Mouse (Mus musculus) forebrain, embryonic 14.5 days (tissue): Measurements from ENCODE around the gene Ptprd. TPM values are rescaled to one million over a fixed set of nuclear protein-coding genes. Genes with fewer than 3 reads are reported as not detected.
"Not testable (repeated sequence)": the region's sequence is repeated elsewhere in the genome, so short reads cannot be mapped to it uniquely, and the experiment has no call there.

Experiments used
- ATAC-seq: fragments of 200-750 bp; cut with Nextera tagmentation; 2 replicates; pipeline ENCODE4 v1.8.0; 2017; ENCODE audit warnings: mild to moderate bottlenecking, moderate library complexity
- DNase-seq: peaks from one replicate; pipeline ENCODE4 v3.0.0-alpha.2; 2015; ENCODE audit warnings: low spot score
- H3K27ac ChIP-seq: fragments of 300-500 bp; sonication (generic); 2 replicates; pipeline ENCODE4 v1.5.1; 2014; ENCODE audit warnings: low read depth, mild to moderate bottlenecking, control low read depth, low read length, moderate library complexity
- H3K27me3 ChIP-seq: fragments of 300-500 bp; sonication (generic); replicated peaks from 2 replicates; pipeline ENCODE4 v1.6.1; 2014; ENCODE audit warnings: low read length, control low read depth, mixed read lengths; ENCODE audit not compliant: control insufficient read depth, insufficient read depth
- H3K36me3 ChIP-seq: fragments of 300-500 bp; sonication (generic); 2 replicates; pipeline ENCODE4 v1.6.1; 2014; ENCODE audit warnings: low read length, control low read depth; ENCODE audit not compliant: control insufficient read depth, insufficient read depth
- H3K4me1 ChIP-seq: fragments of 300-500 bp; sonication (generic); 2 replicates; pipeline ENCODE4 v1.6.1; 2014; ENCODE audit warnings: antibody characterized with exemption, low read length, control low read depth; ENCODE audit not compliant: control insufficient read depth, insufficient read depth
- H3K4me2 ChIP-seq: fragments of 300-500 bp; sonication (generic); 2 replicates; pipeline ENCODE4 v1.6.1; 2014; ENCODE audit warnings: mild to moderate bottlenecking, control low read depth, low read length
- H3K4me3 ChIP-seq: fragments of 300-500 bp; sonication (generic); 2 replicates; pipeline ENCODE4 v1.5.1; 2014; ENCODE audit warnings: low read depth, low read length, control low read depth
- H3K9ac ChIP-seq: fragments of 300-500 bp; sonication (generic); 2 replicates; pipeline ENCODE4 v1.6.1; 2014; ENCODE audit warnings: mild to moderate bottlenecking, low read length, control low read depth, moderate library complexity
- H3K9me3 ChIP-seq: fragments of 300-500 bp; sonication (generic); replicated peaks from 2 replicates; pipeline ENCODE4 v1.6.1; 2016; ENCODE audit warnings: low read length, control low read depth, mixed read lengths; ENCODE audit not compliant: control insufficient read depth
- WGBS: fragments of 180-500 bp; shearing (Covaris S2); extraction: QIAGEN DNeasy Blood & Tissue Kit; methylation state at CpG from one replicate; pipeline ENCODE4 v1.1.7; 2014; 5-methylcytosine and 5-hydroxymethylcytosine counted together
- polyA plus RNA-seq: library from polyadenylated mRNA; unstranded; fragments of >200 nt; fragmentation: Nextera tagmentation; extraction: Ambion mirVana; gene quantifications from 2 replicates; pipeline ENCODE4 v1.2.1, GENCODE M21; 2014

Ptprd gene
- polyA plus RNA-seq, 1 experiment from 2014 or later, result 43.3 TPM

DNA sequence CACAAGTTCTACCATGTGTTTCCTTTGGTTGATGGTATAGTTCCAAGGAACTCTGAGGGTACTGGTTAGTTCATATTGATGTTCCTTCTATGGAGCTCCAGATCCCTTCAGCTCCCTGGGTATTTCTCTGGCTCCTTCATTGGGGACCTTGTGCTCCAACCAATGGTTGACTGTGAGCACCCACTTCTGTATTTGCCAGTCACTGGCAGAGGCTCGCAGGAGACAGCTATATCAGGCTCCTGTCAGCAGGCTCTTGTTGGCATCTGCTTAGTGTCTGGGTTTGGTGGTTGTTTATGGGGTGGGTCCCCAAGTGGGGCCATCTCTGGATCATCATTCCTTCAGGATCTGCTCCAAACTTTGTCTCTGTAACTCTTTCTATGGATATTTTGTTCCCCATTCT is 414.4 kb downstream of the Ptprd start:
- not testable (repeated sequence) for DNase-seq, H3K4me2 ChIP-seq, H3K9ac ChIP-seq, ATAC-seq, H3K27ac ChIP-seq, H3K27me3 ChIP-seq, H3K4me1 ChIP-seq, H3K36me3 ChIP-seq, H3K9me3 ChIP-seq, H3K4me3 ChIP-seq
- 92% methylated on average over 1 of the region's 1 CpGs for WGBS

DNA sequence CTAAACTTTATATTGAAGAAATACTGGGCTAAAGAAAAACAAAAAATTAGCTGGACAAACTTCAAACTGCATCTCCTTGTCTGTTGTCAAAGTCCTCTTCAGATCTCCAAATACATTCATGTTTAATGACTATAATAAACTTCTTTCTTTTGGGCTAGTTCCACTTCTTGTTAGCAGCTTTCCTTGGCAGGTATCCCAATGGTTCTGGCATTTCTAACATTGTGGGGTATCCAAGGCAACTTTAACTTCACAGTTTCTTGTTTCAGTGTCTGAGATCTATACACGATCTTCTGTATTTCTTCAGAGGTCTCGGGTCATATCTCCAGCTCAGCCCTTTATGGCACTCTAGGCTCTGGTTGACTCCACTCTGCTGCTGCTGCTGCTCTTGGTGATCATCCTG is 434.5 kb downstream of the Ptprd start:
- Histone ChIP-seq H3K4me2 (no peak overlapping the region), H3K4me3 (no peak overlapping the region), H3K27me3 (no peaks in the 10 kb centered on the region), H3K36me3 (no peaks in the 10 kb centered on the region), H3K9ac (no peak overlapping the region), H3K9me3 (no peaks in the 10 kb centered on the region), H3K4me1 (no peaks in the 10 kb centered on the region), H3K27ac (no peak overlapping the region)
- WGBS, result 63% methylated on average over 2 of the region's 2 CpGs
- DNase-seq (peak; percentile 42), ATAC-seq (no peak)

DNA sequence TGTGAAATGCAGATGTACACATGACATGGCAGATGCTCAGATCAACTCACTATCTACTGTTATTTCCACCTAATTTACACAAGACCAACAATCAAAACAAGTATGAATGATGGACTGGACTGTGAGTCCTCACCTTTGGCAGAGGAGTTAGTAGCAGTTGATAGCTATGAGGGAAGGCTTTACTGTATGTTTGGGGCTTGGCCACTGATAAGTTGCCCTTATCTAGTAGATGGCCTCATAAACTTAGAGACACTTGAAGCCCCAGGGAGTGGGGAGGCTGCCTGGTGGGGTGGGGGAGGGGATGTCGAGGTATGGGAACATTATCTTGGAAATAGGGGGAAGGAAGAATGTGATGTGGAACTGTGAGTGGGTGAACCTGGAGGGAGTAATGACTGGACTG is 448.0 kb downstream of the Ptprd start:
- DNase-seq (no peak), ATAC-seq (no peak)
- no peak overlapping the region for H3K27ac ChIP-seq
- no peaks in the 10 kb centered on the region for H3K9me3 ChIP-seq
- no peak overlapping the region for H3K9ac ChIP-seq
- no peak overlapping the region for H3K4me3 ChIP-seq
- no peak overlapping the region for H3K4me2 ChIP-seq
- 75% methylated on average over 1 of the region's 1 CpGs for WGBS
- no peaks in the 10 kb centered on the region for H3K4me1 ChIP-seq
- no peaks in the 10 kb centered on the region for H3K36me3 ChIP-seq
- H3K27me3 ChIP-seq, result no peaks in the 10 kb centered on the region

DNA sequence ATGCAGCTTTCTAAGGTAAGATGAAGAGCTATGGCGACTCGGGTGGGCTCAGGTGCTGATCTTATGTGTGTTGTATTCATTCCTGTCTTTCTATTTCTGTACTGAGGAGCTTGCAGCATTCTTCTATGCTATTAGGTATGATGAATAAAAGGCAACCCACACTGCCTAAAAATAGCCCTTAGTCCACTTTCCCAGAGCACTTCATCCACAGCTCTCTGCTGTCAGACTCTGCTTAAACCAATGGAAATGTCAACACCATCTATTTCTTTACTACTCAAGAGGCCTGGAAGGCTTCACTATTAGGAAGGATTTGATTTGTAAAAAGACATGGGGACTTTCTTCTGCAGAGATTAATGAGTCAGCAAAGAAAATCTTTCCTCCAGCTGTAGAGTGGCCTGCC is 468.4 kb downstream of the Ptprd start:
- H3K36me3 ChIP-seq, result no peaks in the 10 kb centered on the region
- H3K4me2 ChIP-seq, result no peak overlapping the region
- H3K9ac ChIP-seq, result no peak overlapping the region
- H3K27ac ChIP-seq, result no peak overlapping the region
- no peaks in the 10 kb centered on the region for H3K4me1 ChIP-seq
- H3K4me3 ChIP-seq, result no peak overlapping the region
- ATAC-seq (no peak), DNase-seq (no peak)
- no peaks in the 10 kb centered on the region for H3K27me3 ChIP-seq
- H3K9me3 ChIP-seq, result no peaks in the 10 kb centered on the region
- 89% methylated on average over 2 of the region's 2 CpGs for WGBS

DNA sequence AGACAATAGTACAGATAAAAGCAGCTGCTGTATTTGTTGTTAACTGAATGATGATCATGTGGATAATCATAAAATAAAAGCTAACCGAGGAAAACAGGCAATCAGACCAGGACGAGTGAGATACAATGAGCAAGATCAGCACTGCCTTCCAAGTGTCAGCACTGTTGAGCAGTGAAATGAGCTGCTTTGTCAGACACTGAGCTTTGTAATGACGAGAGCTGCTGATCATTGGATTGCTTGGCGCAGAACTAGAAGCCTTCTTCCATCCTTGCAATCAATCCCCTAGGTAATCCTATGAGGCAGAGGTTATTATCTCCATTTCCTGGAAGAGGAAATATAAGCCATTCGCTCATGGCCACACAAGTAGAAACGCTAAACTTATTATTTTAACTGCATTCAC is 489.9 kb downstream of the Ptprd start:
- Histone ChIP-seq H3K9ac (no peak overlapping the region), H3K4me2 (no peak overlapping the region), H3K36me3 (no peaks in the 10 kb centered on the region), H3K4me1 (no peaks in the 10 kb centered on the region), H3K27me3 (no peaks in the 10 kb centered on the region), H3K4me3 (no peak overlapping the region), H3K27ac (no peak overlapping the region), H3K9me3 (no peaks in the 10 kb centered on the region)
- DNase-seq, result no peak
- WGBS, result 72% methylated on average over 6 of the region's 6 CpGs
- no peak for ATAC-seq

DNA sequence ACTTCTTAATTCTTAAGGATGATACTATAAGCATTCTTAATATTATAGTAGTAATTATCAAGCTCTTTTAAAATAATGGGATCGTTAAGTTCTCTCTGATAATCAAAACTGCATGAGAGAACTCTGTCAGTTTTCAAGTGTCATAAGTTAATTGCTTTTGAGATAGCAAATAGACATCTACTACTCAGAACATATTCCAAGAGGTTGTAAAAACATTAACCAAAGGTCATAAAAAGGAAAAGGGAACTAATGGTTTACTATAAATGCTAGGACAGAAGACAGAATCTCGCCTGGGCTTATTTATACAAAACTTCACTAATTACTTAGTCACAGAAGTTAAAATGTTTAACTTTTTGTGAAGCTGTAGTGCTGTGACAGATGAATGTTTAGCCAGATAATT is 494.0 kb downstream of the Ptprd start:
- no peaks in the 10 kb centered on the region for H3K36me3 ChIP-seq

DNA sequence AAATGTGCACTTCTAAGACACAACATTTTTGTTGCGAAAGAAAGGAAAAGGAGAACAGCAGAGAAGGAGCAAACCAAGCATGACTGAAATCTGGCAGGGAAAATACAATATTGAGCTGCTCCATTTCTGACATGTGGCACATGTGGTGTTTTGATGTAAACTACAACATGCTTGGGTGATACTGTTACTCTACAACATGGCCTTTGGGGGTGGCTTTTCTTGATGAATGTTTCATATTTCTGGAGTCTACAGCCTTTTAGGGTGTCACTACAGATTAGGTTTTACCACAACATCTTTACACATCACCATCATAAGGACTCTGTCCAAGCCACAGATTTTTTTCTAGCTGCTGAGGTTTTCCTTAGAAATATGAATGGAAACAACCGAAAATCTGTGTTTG is 501.5 kb downstream of the Ptprd start:
- no peak overlapping the region for H3K27ac ChIP-seq
- H3K9me3 ChIP-seq, result no peaks in the 10 kb centered on the region
- ATAC-seq, result no peak
- WGBS, result 77% methylated on average over 2 of the region's 2 CpGs
- DNase-seq, result peak; percentile 66
- H3K9ac ChIP-seq, result no peak overlapping the region
- H3K36me3 ChIP-seq, result no peaks in the 10 kb centered on the region
- no peak overlapping the region for H3K4me3 ChIP-seq
- no peaks in the 10 kb centered on the region for H3K27me3 ChIP-seq
- no peak overlapping the region for H3K4me2 ChIP-seq
- H3K4me1 ChIP-seq, result no peaks in the 10 kb centered on the region

More for the DNA sequence above, 494.0 kb downstream of the Ptprd start:
- H3K4me2 ChIP-seq, result no peak overlapping the region
- H3K9ac ChIP-seq, result no peak overlapping the region
- H3K4me3 ChIP-seq, result no peak overlapping the region
- DNase-seq (no peak), ATAC-seq (no peak)
- no peaks in the 10 kb centered on the region for H3K9me3 ChIP-seq
- no peaks in the 10 kb centered on the region for H3K4me1 ChIP-seq
- H3K27ac ChIP-seq, result no peak overlapping the region
- WGBS, result 69% methylated on average over 2 of the region's 2 CpGs
- H3K27me3 ChIP-seq, result no peaks in the 10 kb centered on the region

DNA sequence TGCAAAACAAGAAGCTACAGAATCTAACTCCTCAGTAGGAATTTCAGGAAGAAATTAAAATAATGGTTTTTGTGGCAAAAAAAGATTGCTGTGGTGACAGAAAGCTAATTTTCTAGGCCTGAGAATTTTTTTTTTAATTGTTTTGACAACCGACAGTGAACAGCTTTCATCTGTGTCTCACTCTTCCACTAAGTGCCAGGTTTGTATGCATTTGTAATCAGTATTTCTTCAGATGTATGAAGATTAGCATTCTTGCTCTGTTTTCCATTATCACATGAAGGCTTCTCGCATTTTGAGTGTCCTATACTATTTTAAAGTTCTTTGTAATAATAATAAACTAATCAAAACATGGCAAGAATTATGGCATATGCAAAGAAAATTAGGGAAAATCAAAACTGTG is 513.5 kb downstream of the Ptprd start:
- ATAC-seq (peak; percentile 48; the same call in 1 of the 2 replicates), DNase-seq (peak; percentile 70)
- Histone ChIP-seq H3K9me3 (no peaks in the 10 kb centered on the region), H3K27ac (no peak overlapping the region), H3K27me3 (no peaks in the 10 kb centered on the region), H3K9ac (no peak overlapping the region), H3K4me2 (no peak overlapping the region), H3K36me3 (no peaks in the 10 kb centered on the region), H3K4me3 (no peak overlapping the region), H3K4me1 (no peaks in the 10 kb centered on the region)
- 54% methylated on average over 2 of the region's 2 CpGs for WGBS

DNA sequence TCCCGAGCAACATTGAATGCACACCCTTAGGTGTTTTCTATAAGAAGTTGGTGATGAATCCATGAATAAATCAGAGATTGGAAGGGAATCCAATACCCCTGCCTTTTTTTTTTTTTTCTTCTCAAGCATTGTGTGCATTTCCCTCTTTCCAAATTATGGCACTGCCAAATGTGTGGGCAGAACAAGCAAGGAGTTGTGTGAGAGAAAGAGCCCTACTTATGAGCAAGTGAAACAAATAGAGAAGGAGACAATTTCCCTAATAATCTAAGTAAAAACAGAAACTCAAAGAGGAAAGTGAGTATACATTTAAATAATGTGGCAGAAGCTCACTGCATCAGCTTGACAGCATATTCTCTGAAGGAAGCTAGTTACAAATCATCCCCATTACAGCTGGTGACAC is 536.0 kb downstream of the Ptprd start:
- DNase-seq (no peak), ATAC-seq (no peak)
- Histone ChIP-seq H3K27ac (no peak overlapping the region), H3K4me1 (no peaks in the 10 kb centered on the region), H3K4me2 (no peak overlapping the region), H3K36me3 (no peaks in the 10 kb centered on the region), H3K4me3 (no peak overlapping the region), H3K9ac (no peak overlapping the region), H3K27me3 (no peaks in the 10 kb centered on the region), H3K9me3 (no peaks in the 10 kb centered on the region)
- 79% methylated on average over 1 of the region's 1 CpGs for WGBS
